Mouse (Mus musculus) cortical plate, adult 2 months (tissue): Measurements from ENCODE around the gene Spata31d1b.

Experiments
- CTCF ChIP-seq: fragments of 200-500 bp; IDR thresholded peaks from 2 replicates; pipeline ENCODE4 v1.5.1; 2011; ENCODE audit warnings: mild to moderate bottlenecking, control low read depth, low read length; ENCODE audit not compliant: insufficient read depth; ENCODE audit errors: extremely low read depth
- POLR2A ChIP-seq: fragments of 200-500 bp; IDR thresholded peaks from 2 replicates; pipeline ENCODE4 v1.6.1; 2011; ENCODE audit warnings: mild to moderate bottlenecking, low read length, control low read depth; ENCODE audit not compliant: insufficient read depth; ENCODE audit errors: extremely low read depth

- no peak for TF ChIP-seq CTCF
- no peak for TF ChIP-seq POLR2A
Observed at GRCm38 (mm10) chr13:59766786-59767515, 54.9 kb downstream of the Spata31d1b start.
